Comparison of ENCODE assay signal across 8 mouse cellular contexts in genomic region chr12:24571523-24572392, GRCm38 (mm10). TPM values are rescaled to one million over a fixed set of nuclear protein-coding genes. Genes with fewer than 3 reads are reported as not detected.
DNase-seq lines count a peak whose midpoint lies in the region; ATAC-seq and TF ChIP-seq lines count a peak whose summit lies in the region.

TSS of gene Grhl1 (plus strand) at chr12:24572283.

- no peaks in the 10 kb centered on the region for H3K9me3 ChIP-seq in embryonic facial prominence, embryonic 13.5 days
- H3K9me3 ChIP-seq in limb, embryonic 11.5 days (ENCODE audit: control insufficient read depth, low read length), result no peaks in the 10 kb centered on the region
- no peaks in the 10 kb centered on the region for H3K9me3 ChIP-seq in midbrain, embryonic 13.5 days

- peak; percentile 85 for DNase-seq in 3T3-L1 (ENCODE audit: low read depth, low spot score)
- DNase-seq in adrenal gland, postnatal 4 days (ENCODE audit: low spot score in 2 of 2), result peak; percentile 80 to 81
- DNase-seq in heart, adult 2 months, result peak; percentile 96
- DNase-seq in kidney, adult 2 months, result peak; percentile 96
- peak; percentile 92 for DNase-seq in limb, embryonic 11.5 days (ENCODE audit: low spot score)

- peak; percentile 83 for TF ChIP-seq CTCF in heart, adult 2 months (IDR thresholded peaks at IDR 0.05)
- no peak for TF ChIP-seq CTCF in kidney, adult 2 months (conservative IDR thresholded peaks at IDR 0.05; ENCODE audit: insufficient read depth, insufficient read length, low read depth, low read length)
- 0 out of 2 replicates have a peak, but pooled peaks have one; percentile 32 for TF ChIP-seq CTCF in small intestine, adult 2 months (IDR thresholded peaks at IDR 0.05; ENCODE audit: extremely low read depth, insufficient read length, insufficient replicate concordance, low read depth, low read length)

- H3K4me3 ChIP-seq in embryonic facial prominence, embryonic 13.5 days, result peak within 1 kb of the TSS; percentile 63
- H3K4me3 ChIP-seq in heart, adult 2 months, result peak within 1 kb of the TSS; percentile 65
- peak within 1 kb of the TSS; percentile 69 for H3K4me3 ChIP-seq in kidney, adult 2 months (ENCODE audit: insufficient read depth, low read depth, low read length)
- peak within 1 kb of the TSS; percentile 52 for H3K4me3 ChIP-seq in limb, embryonic 11.5 days (ENCODE audit: low read depth, low read length)
- H3K4me3 ChIP-seq in midbrain, embryonic 13.5 days (replicated peaks), result peak within 1 kb of the TSS; percentile 66
- peak within 1 kb of the TSS; percentile 69 for H3K4me3 ChIP-seq in small intestine, adult 2 months (ENCODE audit: low read depth, low read length)

- intact Hi-C loops in heart, adult 2 months (cut with DNase I), result loop anchor here (1.0 to 5.0 kb wide), 2 partner anchors 21 to 74 kb away; partner anchors contain the start of gene Taf1b

- WGBS in embryonic facial prominence, embryonic 13.5 days, result 2% methylated on average over 64 of the region's 64 CpGs
- 3% methylated on average over 64 of the region's 64 CpGs for WGBS in heart, adult 2 months
- WGBS in kidney, adult 2 months, result 4% methylated on average over 57 of the region's 64 CpGs
- 1% methylated on average over 54 of the region's 64 CpGs for WGBS in limb, embryonic 11.5 days
- 2% methylated on average over 63 of the region's 64 CpGs for WGBS in midbrain, embryonic 13.5 days
- WGBS in small intestine, adult 2 months, result 2% methylated on average over 58 of the region's 64 CpGs

- H3K4me1 ChIP-seq in embryonic facial prominence, embryonic 13.5 days, result peaks cover 11% of the 10 kb centered on the region; the same call in 1 of the 2 replicates
- no peaks in the 10 kb centered on the region; the same call in 1 of the 2 replicates for H3K4me1 ChIP-seq in heart, adult 2 months (ENCODE audit: control insufficient read depth, insufficient read depth, low read length)
- H3K4me1 ChIP-seq in kidney, adult 2 months (ENCODE audit: control insufficient read depth, insufficient read depth, low read length), result no peaks in the 10 kb centered on the region; the same call in 1 of the 2 replicates
- H3K4me1 ChIP-seq in limb, embryonic 11.5 days (ENCODE audit: control insufficient read depth, insufficient read depth, low read length), result no peaks in the 10 kb centered on the region
- peaks cover 10% of the 10 kb centered on the region for H3K4me1 ChIP-seq in midbrain, embryonic 13.5 days (replicated peaks)
- no peaks in the 10 kb centered on the region for H3K4me1 ChIP-seq in small intestine, adult 2 months (ENCODE audit: control insufficient read depth, insufficient read depth, insufficient read length, low read length)

- no peak within 1 kb of the TSS for H3K27ac ChIP-seq in embryonic facial prominence, embryonic 13.5 days
- peak within 1 kb of the TSS; percentile 42 for H3K27ac ChIP-seq in heart, adult 2 months
- no peak within 1 kb of the TSS for H3K27ac ChIP-seq in kidney, adult 2 months (ENCODE audit: insufficient read depth, low read depth, low read length)
- H3K27ac ChIP-seq in limb, embryonic 11.5 days (replicated peaks; ENCODE audit: low read depth, low read length), result no peak within 1 kb of the TSS
- H3K27ac ChIP-seq in midbrain, embryonic 13.5 days, result no peak within 1 kb of the TSS
- H3K27ac ChIP-seq in small intestine, adult 2 months (ENCODE audit: insufficient read depth, low read depth, low read length), result no peak within 1 kb of the TSS

- H3K9ac ChIP-seq in embryonic facial prominence, embryonic 13.5 days, result peak within 1 kb of the TSS; percentile 62
- peak within 1 kb of the TSS; percentile 83 for H3K9ac ChIP-seq in heart, adult 2 months (ENCODE audit: low read depth, low read length)
- H3K9ac ChIP-seq in limb, embryonic 11.5 days (ENCODE audit: low read length), result peak within 1 kb of the TSS; percentile 37; the same call in 1 of the 2 replicates
- H3K9ac ChIP-seq in midbrain, embryonic 13.5 days (replicated peaks), result peak within 1 kb of the TSS; percentile 66

- ATAC-seq in embryonic facial prominence, embryonic 13.5 days (ENCODE audit: insufficient number of reproducible peaks, insufficient read depth, low FRiP score, low TSS enrichment, low read depth), result peak; percentile 99
- peak; percentile 96 for ATAC-seq in limb, embryonic 11.5 days (ENCODE audit: insufficient number of reproducible peaks, low FRiP score, low TSS enrichment, low read depth)
- ATAC-seq in midbrain, embryonic 13.5 days, result peak; percentile 99

- H3K27me3 ChIP-seq in embryonic facial prominence, embryonic 13.5 days, result peaks cover 39% of the 10 kb centered on the region
- H3K27me3 ChIP-seq in heart, adult 2 months (ENCODE audit: control insufficient read depth, insufficient read depth, low read length), result no peaks in the 10 kb centered on the region
- H3K27me3 ChIP-seq in kidney, adult 2 months (replicated peaks; ENCODE audit: control insufficient read depth, insufficient read depth, low read length), result peaks cover 2% of the 10 kb centered on the region; the same call in 1 of the 2 replicates
- H3K27me3 ChIP-seq in limb, embryonic 11.5 days (ENCODE audit: control insufficient read depth, insufficient read depth, low read length), result peaks cover 12% of the 10 kb centered on the region
- H3K27me3 ChIP-seq in midbrain, embryonic 13.5 days, result peaks cover 45% of the 10 kb centered on the region
- H3K27me3 ChIP-seq in small intestine, adult 2 months (ENCODE audit: control insufficient read depth, insufficient read depth, low read length), result peaks cover 4% of the 10 kb centered on the region; the same call in 1 of the 2 replicates

- no peaks in the 10 kb centered on the region for H3K79me2 ChIP-seq in heart, adult 2 months (replicated peaks; ENCODE audit: control insufficient read depth, insufficient read depth, low read length)

- peak within 1 kb of the TSS; percentile 71 for H3K4me2 ChIP-seq in embryonic facial prominence, embryonic 13.5 days
- peak within 1 kb of the TSS; percentile 87 for H3K4me2 ChIP-seq in limb, embryonic 11.5 days (ENCODE audit: low read depth, severe bottlenecking)
- peak within 1 kb of the TSS; percentile 68 for H3K4me2 ChIP-seq in midbrain, embryonic 13.5 days (replicated peaks)

- TF ChIP-seq POLR2A in heart, adult 2 months (IDR thresholded peaks at IDR 0.05; ENCODE audit: insufficient read depth, low read depth, low read length), result no peak
- TF ChIP-seq POLR2A in kidney, adult 2 months (IDR thresholded peaks at IDR 0.05; ENCODE audit: low read depth, low read length), result no peak
- TF ChIP-seq POLR2A in small intestine, adult 2 months (IDR thresholded peaks at IDR 0.05; ENCODE audit: low read depth, low read length), result no peak

- no peak for TF ChIP-seq EP300 in heart, adult 2 months (IDR thresholded peaks at IDR 0.05; ENCODE audit: insufficient read depth, low read depth, low read length)

- H3K36me3 ChIP-seq in embryonic facial prominence, embryonic 13.5 days, result no peaks in the 10 kb centered on the region
- H3K36me3 ChIP-seq in heart, adult 2 months (ENCODE audit: control insufficient read depth, insufficient read depth, low read length), result no peaks in the 10 kb centered on the region
- H3K36me3 ChIP-seq in kidney, adult 2 months (ENCODE audit: control insufficient read depth, insufficient read depth, low read length), result no peaks in the 10 kb centered on the region
- H3K36me3 ChIP-seq in limb, embryonic 11.5 days (ENCODE audit: control insufficient read depth, insufficient read depth, low read length), result no peaks in the 10 kb centered on the region
- H3K36me3 ChIP-seq in midbrain, embryonic 13.5 days, result no peaks in the 10 kb centered on the region
- no peaks in the 10 kb centered on the region for H3K36me3 ChIP-seq in small intestine, adult 2 months (ENCODE audit: control insufficient read depth, insufficient read depth, low read length)

RNA-seq across cellular contexts. Expression of gene Grhl1, which starts in this region (rescaled TPM):
- 1 to 10 TPM in 1 of 2 experiments, under 1 TPM in 1; 0.90 to 1.4 TPM for total RNA-seq in adrenal gland, postnatal 4 days (2021)
- polyA plus RNA-seq in embryonic facial prominence, embryonic 13.5 days (2015; fragmentation: Nextera tagmentation; extraction: Ambion mirVana), result 9.0 and 10.1 TPM in 2 replicates
- total RNA-seq in heart, adult 2 months (2021), result under 1 TPM; 0.43 to 0.73 TPM
- polyA plus RNA-seq in heart, adult 2 months (2012; rRNA removed), result 0.39 and 0.47 TPM in 2 replicates
- polyA plus RNA-seq in kidney, adult 2 months (2012; rRNA removed), result 0.67 and 0.72 TPM in 2 replicates
- polyA plus RNA-seq in limb, embryonic 11.5 days (2014; fragmentation: Nextera tagmentation; extraction: Ambion mirVana), result 1.5 and 1.6 TPM in 2 replicates
- polyA plus RNA-seq in midbrain, embryonic 13.5 days (2015; fragmentation: Nextera tagmentation; extraction: Ambion mirVana), result 0.48 and 0.58 TPM in 2 replicates
- polyA plus RNA-seq in small intestine, adult 2 months (2012; rRNA removed), result 0.33 and 0.51 TPM in 2 replicates

Comparison
In these comparisons a context has a peak if more than half of its experiments do, and no peak if none do; other contexts are left out.
1. Peak in DNase-seq, H3K4me3 ChIP-seq, H3K27ac ChIP-seq and H3K9ac ChIP-seq in heart, adult 2 months; RNA of the gene not detected or under 1 TPM.
2. Peak in DNase-seq and H3K4me3 ChIP-seq in kidney, adult 2 months; RNA of the gene not detected or under 1 TPM.
3. Peak in ATAC-seq, H3K4me3 ChIP-seq, H3K9ac ChIP-seq and H3K4me2 ChIP-seq in midbrain, embryonic 13.5 days; RNA of the gene not detected or under 1 TPM.